Mouse (Mus musculus) hindbrain, postnatal 0 days (tissue): ENCODE measurements at regions not wholly inside any gene's neighbourhood (a gene's known extent, or its start where the extent isn't known, plus 50 kb on each side); places are given as distances from the start of the nearest gene placed in this dataset.
"Not testable (repeated sequence)": the region's sequence is repeated elsewhere in the genome, so short reads cannot be mapped to it uniquely, and the experiment has no call there.

Experiments
- ATAC-seq: fragments of 200-750 bp; cut with Nextera tagmentation; 2 replicates; pipeline ENCODE4 v1.8.0; 2017; ENCODE audit warnings: mild to moderate bottlenecking, moderate TSS enrichment, moderate library complexity
- DNase-seq: peaks from one replicate; pipeline ENCODE4 v3.0.0-alpha.2; 2015; ENCODE audit warnings: low spot score
- H3K27ac ChIP-seq: fragments of 300-500 bp; sonication (generic); 2 replicates; pipeline ENCODE4 v1.5.1; 2014; ENCODE audit warnings: mild to moderate bottlenecking
- H3K27me3 ChIP-seq: fragments of 300-500 bp; sonication (generic); 2 replicates; pipeline ENCODE4 v1.6.1; 2014; ENCODE audit warnings: low read length, mixed read lengths; ENCODE audit not compliant: insufficient read depth
- H3K36me3 ChIP-seq: fragments of 300-500 bp; sonication (generic); 2 replicates; pipeline ENCODE4 v1.6.1; 2014; ENCODE audit warnings: low read length, mixed read lengths; ENCODE audit not compliant: insufficient read depth
- H3K4me1 ChIP-seq: fragments of 300-500 bp; sonication (generic); 2 replicates; pipeline ENCODE4 v1.6.1; 2014; ENCODE audit warnings: antibody characterized with exemption, low read length, mixed read lengths; ENCODE audit not compliant: insufficient read depth
- H3K4me2 ChIP-seq: fragments of 300-500 bp; sonication (generic); 2 replicates; pipeline ENCODE4 v1.6.1; 2014; ENCODE audit warnings: low read depth, mild to moderate bottlenecking, low read length, moderate library complexity, mixed read lengths
- H3K4me3 ChIP-seq: fragments of 300-500 bp; sonication (generic); 2 replicates; pipeline ENCODE4 v1.5.1; 2014; ENCODE audit warnings: low read length
- H3K9ac ChIP-seq: fragments of 300-500 bp; sonication (generic); replicated peaks from 2 replicates; pipeline ENCODE4 v1.6.1; 2014; ENCODE audit warnings: mild to moderate bottlenecking, low read length, moderate library complexity, mixed read lengths
- H3K9me3 ChIP-seq: fragments of 300-500 bp; sonication (generic); 2 replicates; pipeline ENCODE4 v1.6.1; 2016; ENCODE audit warnings: low read length, mixed read lengths
- CTCF ChIP-seq: IDR thresholded peaks from 2 replicates; pipeline ENCODE4 v1.5.1; 2016; ENCODE audit warnings: antibody characterized with exemption, control low read depth, low read depth
- WGBS: fragments of 180-500 bp; shearing (Covaris S2); extraction: QIAGEN DNeasy Blood & Tissue Kit; methylation state at CpG from one replicate; pipeline ENCODE4 v1.1.7; 2014; 5-methylcytosine and 5-hydroxymethylcytosine counted together

DNA sequence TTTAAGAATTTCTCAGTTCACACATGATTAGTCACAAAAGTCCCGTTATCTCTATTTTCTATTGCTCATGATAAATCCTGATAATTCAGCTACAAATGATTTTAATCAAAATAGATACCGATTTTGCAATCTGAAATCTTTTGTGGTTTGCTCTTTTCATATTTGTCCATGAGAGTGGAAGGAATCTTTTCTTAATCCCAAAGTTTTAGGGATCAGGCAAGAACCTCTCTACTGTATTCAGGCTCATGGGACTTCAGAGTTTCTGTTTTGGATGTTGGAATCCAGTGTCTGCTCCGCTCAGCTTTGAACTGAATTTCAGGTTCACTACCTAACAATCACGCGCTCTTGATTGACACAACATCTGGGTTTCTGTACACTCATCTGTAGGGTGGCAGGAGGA is 53.1 kb upstream of the Slc44a3 start:
- Histone ChIP-seq H3K9me3 (no peaks in the 10 kb centered on the region), H3K9ac (no peak overlapping the region), H3K27ac (no peak overlapping the region), H3K27me3 (no peaks in the 10 kb centered on the region), H3K4me1 (no peaks in the 10 kb centered on the region), H3K36me3 (no peaks in the 10 kb centered on the region), H3K4me3 (no peak overlapping the region), H3K4me2 (no peak overlapping the region)
- DNase-seq (no peak), ATAC-seq (no peak)
- WGBS = 91% methylated on average over 5 of the region's 5 CpGs
- no peak for TF ChIP-seq CTCF

DNA sequence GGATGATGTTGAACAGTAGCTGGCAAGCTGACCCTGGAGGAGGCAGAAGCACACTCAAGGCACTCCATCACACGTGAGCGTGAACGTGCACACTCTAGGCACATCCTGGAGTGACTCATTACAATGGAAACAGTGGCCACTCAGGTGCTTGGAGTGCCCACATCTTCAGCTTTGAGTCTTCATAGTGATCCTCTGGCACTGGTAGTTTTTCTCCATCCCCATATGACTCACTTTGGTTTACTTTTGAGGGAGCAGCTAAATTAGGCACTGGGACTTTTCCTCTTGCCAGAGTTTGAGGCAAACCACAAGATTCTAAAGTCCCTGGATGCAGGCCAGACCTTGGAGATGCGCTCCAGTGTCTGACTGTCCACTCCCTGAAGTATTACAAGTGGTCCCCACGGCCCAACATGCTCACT is 52.5 kb upstream of the Slc44a3 start:
- H3K4me1 ChIP-seq = no peaks in the 10 kb centered on the region
- 78% methylated on average over 5 of the region's 5 CpGs for WGBS

DNA sequence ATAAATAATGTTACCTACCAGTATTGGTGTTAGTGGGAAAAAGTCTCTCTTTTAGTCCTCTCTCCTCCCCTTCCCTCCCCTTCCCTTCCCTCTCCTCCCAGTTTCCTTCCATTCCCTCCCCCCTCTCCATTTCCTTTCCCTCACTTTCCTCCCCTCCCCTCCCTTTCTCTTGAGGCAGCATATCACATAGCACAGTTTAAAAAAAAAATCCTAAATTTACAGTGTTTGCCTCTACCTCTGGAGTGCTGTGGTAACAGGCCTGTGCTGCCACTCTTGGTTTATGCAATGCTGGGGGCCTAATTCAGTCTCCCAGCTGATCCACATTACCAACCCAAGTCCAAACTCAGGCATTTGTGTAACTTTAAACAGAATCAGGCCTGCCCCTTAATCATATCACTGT is 52.1 kb upstream of the Slc44a3 start:
- H3K27ac ChIP-seq = no peak overlapping the region
- H3K36me3 ChIP-seq = no peaks in the 10 kb centered on the region
- H3K27me3 ChIP-seq = no peaks in the 10 kb centered on the region
- no peak overlapping the region for H3K9ac ChIP-seq
- TF ChIP-seq CTCF = no peak
- no peaks in the 10 kb centered on the region for H3K9me3 ChIP-seq
- H3K4me2 ChIP-seq = no peak overlapping the region
- H3K4me1 ChIP-seq = no peaks in the 10 kb centered on the region
- DNase-seq (no peak), ATAC-seq (no peak)
- no peak overlapping the region for H3K4me3 ChIP-seq

More for the DNA sequence above, 52.5 kb upstream of the Slc44a3 start:
- no peaks in the 10 kb centered on the region for H3K9me3 ChIP-seq
- no peak overlapping the region for H3K4me2 ChIP-seq
- DNase-seq = no peak
- H3K4me3 ChIP-seq = no peak overlapping the region
- H3K9ac ChIP-seq = no peak overlapping the region
- no peak for ATAC-seq
- no peak overlapping the region for H3K27ac ChIP-seq
- no peaks in the 10 kb centered on the region for H3K36me3 ChIP-seq
- no peaks in the 10 kb centered on the region for H3K27me3 ChIP-seq
- no peak for TF ChIP-seq CTCF

DNA sequence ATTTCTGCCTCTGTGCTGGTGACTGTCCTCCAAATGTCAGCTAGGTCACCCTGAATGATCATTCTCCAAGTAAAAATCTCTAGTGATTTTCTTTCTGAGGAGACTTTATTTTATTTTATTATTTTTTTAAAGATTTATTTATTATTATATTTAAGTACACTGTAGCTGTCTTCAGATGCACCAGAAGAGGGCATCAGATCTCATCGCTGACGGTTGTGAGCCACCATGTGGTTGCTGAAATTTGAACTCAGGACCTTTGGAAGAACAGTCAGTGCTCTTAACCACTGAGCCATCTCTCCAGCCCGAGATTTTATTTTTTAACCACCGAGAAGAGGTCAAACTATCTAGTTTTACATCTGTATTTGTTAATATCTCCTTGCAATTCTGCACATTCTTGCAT is 50.5 kb upstream of the Slc44a3 start:
- not testable (repeated sequence) for H3K4me3 ChIP-seq, H3K27ac ChIP-seq, DNase-seq, ATAC-seq, H3K4me2 ChIP-seq, H3K9me3 ChIP-seq, H3K9ac ChIP-seq, H3K36me3 ChIP-seq, H3K27me3 ChIP-seq, H3K4me1 ChIP-seq
- WGBS = 84% methylated on average over 4 of the region's 4 CpGs
